Mouse (Mus musculus) stomach, postnatal 0 days (tissue): Measurements from ENCODE around the gene Tex44.

Experiments
- CTCF ChIP-seq: IDR thresholded peaks from 2 replicates; pipeline ENCODE4 v1.5.1; 2016; ENCODE audit warnings: antibody characterized with exemption, low read depth, mild to moderate bottlenecking, moderate library complexity
- EP300 ChIP-seq: optimal IDR thresholded peaks from 2 replicates; pipeline ENCODE3; 2016; ENCODE audit warnings: antibody characterized with exemption

GRCm38 (mm10) chr1:86447596-86448171 lies 21.6 kb downstream of the Tex44 start:
- TF ChIP-seq EP300, result no peak
- TF ChIP-seq CTCF, result no peak
